Mouse (Mus musculus): ENCODE measurements around the gene Nfix.

GRCm38 (mm10) chr8:84709931-84710330 is 90.2 kb downstream of the Nfix start:
- TF ChIP-seq CTCF (conservative IDR thresholded peaks at IDR 0.05; ENCODE audit: insufficient read depth, insufficient read length, low read depth, low read length) (no peak), POLR2A (IDR thresholded peaks at IDR 0.05; ENCODE audit: low read depth, low read length) (no peak)

Data from kidney, adult 2 months (tissue).